Mouse (Mus musculus): ENCODE measurements at regions not wholly inside any gene's neighbourhood (a gene's known extent, or its start where the extent isn't known, plus 50 kb on each side); places are given as distances from the start of the nearest gene placed in this dataset.

GRCm38 (mm10) chr10:65845096-65845624 is 1250.8 kb upstream of the Jmjd1c start:
- intact Hi-C loops (cut with DNase I) = no loop called here
- peak; percentile 47 for DNase-seq

DNA sequence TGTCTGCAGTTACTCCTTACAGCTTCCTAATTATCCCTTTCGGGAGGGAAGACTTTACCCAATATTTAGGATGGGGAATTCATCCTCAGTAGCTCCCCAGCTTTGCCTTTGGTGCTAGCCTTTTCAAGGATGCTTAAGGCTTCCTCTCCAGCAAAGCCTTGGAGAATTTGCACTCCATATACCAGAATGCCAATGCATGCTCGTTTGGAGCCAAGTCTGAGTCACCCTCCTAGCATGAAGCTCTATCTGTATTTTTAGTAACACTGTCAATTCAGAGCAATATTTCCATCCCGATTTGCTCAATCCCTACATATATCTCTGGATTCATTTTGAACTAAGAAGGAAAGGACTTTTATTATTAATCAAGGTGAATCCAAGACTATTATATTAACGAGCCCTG is 1249.8 kb upstream of the Jmjd1c start:
- no peak for DNase-seq
- intact Hi-C loops (cut with DNase I) = no loop called here

- intact Hi-C loops (cut with DNase I) = no loop called here
- DNase-seq = no peak
Measured at GRCm38 (mm10) chr10:65847622-65848021, 1248.3 kb upstream of the Jmjd1c start.

- no peak for DNase-seq
- intact Hi-C loops (cut with DNase I) = no loop called here
Measured at GRCm38 (mm10) chr10:65889881-65890280, 1206.0 kb upstream of the Jmjd1c start.

- DNase-seq = no peak
- intact Hi-C loops (cut with DNase I) = no loop called here
Measured at GRCm38 (mm10) chr10:65907571-65907970, 1188.4 kb upstream of the Jmjd1c start.

DNA sequence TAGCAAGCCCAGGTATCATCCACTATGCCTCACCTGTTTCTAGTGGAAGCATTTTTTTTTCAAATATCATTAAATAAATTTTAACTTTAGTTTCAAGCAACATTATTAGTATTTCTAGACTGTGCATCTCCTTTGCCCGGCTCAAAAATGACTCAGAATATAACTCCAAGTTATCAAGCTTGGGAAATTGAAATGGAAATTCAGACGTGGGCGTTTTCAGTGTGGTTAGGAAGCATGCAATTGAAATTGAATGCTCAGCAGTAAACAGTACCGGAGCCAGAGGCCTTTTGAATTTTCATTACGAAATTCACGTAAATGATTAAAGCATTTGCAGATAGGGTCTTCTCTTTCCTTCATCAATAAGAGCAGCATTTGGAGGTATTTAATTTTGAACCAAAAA is 1183.4 kb upstream of the Jmjd1c start:
- DNase-seq = no peak
- intact Hi-C loops (cut with DNase I) = no loop called here

DNA sequence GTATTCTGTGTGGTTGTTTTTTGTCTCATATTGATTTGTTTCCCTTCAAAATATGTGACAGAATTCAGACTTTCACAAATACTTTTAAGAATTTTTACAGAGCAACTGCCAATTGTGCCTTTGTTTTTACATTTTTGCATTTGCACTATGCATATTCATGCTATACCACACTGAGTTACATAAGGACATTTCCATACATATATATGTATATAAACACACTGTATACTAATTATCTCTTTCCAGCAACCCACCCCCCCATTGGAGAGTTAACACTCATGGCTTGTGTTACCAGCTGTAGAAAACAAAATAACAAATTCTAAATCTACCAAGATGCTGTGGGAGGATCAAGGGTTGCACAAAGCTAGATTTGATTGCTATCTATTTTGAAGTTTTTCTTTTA is 1163.8 kb upstream of the Jmjd1c start:
- DNase-seq = no peak

DNA sequence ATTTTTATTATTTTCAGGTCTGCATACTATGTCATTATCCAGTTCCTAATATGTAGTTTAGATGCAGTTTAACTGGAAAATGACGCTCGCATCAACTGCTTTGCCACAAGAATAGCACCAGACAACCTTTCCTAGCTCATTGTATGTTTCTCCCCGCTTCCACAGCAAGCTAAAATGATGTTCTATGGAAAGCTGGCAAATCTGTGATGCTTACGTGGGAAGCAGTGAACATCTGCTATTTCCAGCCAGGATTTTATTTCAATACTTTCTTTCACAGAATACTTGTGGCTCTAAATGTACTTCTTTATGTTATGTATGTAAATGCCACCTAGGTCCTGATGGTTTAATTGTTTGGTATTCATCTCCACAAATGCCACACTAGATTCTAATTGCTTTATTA is 1147.3 kb upstream of the Jmjd1c start:
- DNase-seq = no peak
- intact Hi-C loops (cut with DNase I) = no loop called here

More for the DNA sequence above, 1163.8 kb upstream of the Jmjd1c start:
- intact Hi-C loops (cut with DNase I) = no loop called here

GRCm38 (mm10) chr10:65962441-65962840 is 1133.5 kb upstream of the Jmjd1c start:
- DNase-seq = no peak
- intact Hi-C loops (cut with DNase I) = no loop called here

DNA sequence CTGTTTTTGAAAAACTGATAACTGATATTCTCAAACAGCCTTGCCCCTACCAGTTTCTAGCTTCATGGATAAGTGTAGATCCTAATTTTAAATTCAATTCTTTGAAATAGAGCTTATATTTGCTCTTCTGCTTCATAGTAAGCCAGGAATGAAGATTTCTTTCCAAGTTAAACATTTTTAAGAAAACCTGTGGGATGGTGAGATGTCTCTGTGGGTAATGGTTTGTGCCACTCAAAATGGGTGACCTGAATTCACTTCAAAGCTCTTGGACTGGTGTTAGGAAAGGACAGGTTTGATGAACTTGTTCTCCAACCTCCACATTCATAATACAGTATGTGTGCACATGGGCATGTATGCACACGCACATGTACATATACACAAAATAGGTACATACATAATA is 1126.2 kb upstream of the Jmjd1c start:
- intact Hi-C loops (cut with DNase I) = no loop called here
- no peak for DNase-seq

Data from left cerebral cortex, postnatal 4 days (tissue).